Mouse (Mus musculus): Measurements from ENCODE around the gene Gm20388. TPM values are rescaled to one million over a fixed set of nuclear protein-coding genes. Genes with fewer than 3 reads are reported as not detected.

Gene Gm20388
- polyA plus RNA-seq, 1 experiment, result 10.6 TPM

GRCm38 (mm10) chr8:121233196-121233595 lies 1322.6 kb downstream of the Gm20388 start:
- no peak overlapping the region for H3K4me3 ChIP-seq (replicated peaks; ENCODE audit: control insufficient read depth, low read depth, low read length)
- 55% methylated on average over 4 of the region's 4 CpGs for WGBS
- no peak for TF ChIP-seq CTCF (IDR thresholded peaks at IDR 0.05; ENCODE audit: control insufficient read depth, insufficient read depth, low read length)
- no peak for TF ChIP-seq POLR2A (IDR thresholded peaks at IDR 0.05; ENCODE audit: borderline replicate concordance, control insufficient read depth, low read depth, low read length)
- no peak overlapping the region for H3K27ac ChIP-seq (ENCODE audit: control insufficient read depth, insufficient read depth, low read depth, low read length, poor library complexity)
- H3K4me1 ChIP-seq (ENCODE audit: control insufficient read depth, insufficient read depth, low read length), result no peaks in the 10 kb centered on the region

GRCm38 (mm10) chr8:121234915-121235314 lies 1324.3 kb downstream of the Gm20388 start:
- Histone ChIP-seq H3K4me3 (replicated peaks; ENCODE audit: control insufficient read depth, low read depth, low read length) (no peak overlapping the region), H3K27ac (ENCODE audit: control insufficient read depth, insufficient read depth, low read depth, low read length, poor library complexity) (no peak overlapping the region), H3K4me1 (ENCODE audit: control insufficient read depth, insufficient read depth, low read length) (no peaks in the 10 kb centered on the region)
- 64% methylated on average over 7 of the region's 7 CpGs for WGBS
- no peak for TF ChIP-seq POLR2A (IDR thresholded peaks at IDR 0.05; ENCODE audit: borderline replicate concordance, control insufficient read depth, low read depth, low read length)
- peak; percentile 61 for TF ChIP-seq CTCF (IDR thresholded peaks at IDR 0.05; ENCODE audit: control insufficient read depth, insufficient read depth, low read length)

GRCm38 (mm10) chr8:121239640-121240039 lies 1329.0 kb downstream of the Gm20388 start:
- WGBS, result 81% methylated on average over 6 of the region's 6 CpGs
- Histone ChIP-seq H3K4me1 (ENCODE audit: control insufficient read depth, insufficient read depth, low read length) (no peaks in the 10 kb centered on the region), H3K4me3 (replicated peaks; ENCODE audit: control insufficient read depth, low read depth, low read length) (no peak overlapping the region), H3K27ac (ENCODE audit: control insufficient read depth, insufficient read depth, low read depth, low read length, poor library complexity) (no peak overlapping the region)
- TF ChIP-seq POLR2A (IDR thresholded peaks at IDR 0.05; ENCODE audit: borderline replicate concordance, control insufficient read depth, low read depth, low read length), result no peak
- TF ChIP-seq CTCF (IDR thresholded peaks at IDR 0.05; ENCODE audit: control insufficient read depth, insufficient read depth, low read length), result no peak

GRCm38 (mm10) chr8:121241761-121242552 lies 1331.3 kb downstream of the Gm20388 start:
- 36% methylated on average over 14 of the region's 14 CpGs for WGBS
- Histone ChIP-seq H3K4me1 (ENCODE audit: control insufficient read depth, insufficient read depth, low read length) (no peaks in the 10 kb centered on the region), H3K27ac (ENCODE audit: control insufficient read depth, insufficient read depth, low read depth, low read length, poor library complexity) (no peak overlapping the region), H3K4me3 (replicated peaks; ENCODE audit: control insufficient read depth, low read depth, low read length) (no peak overlapping the region)
- TF ChIP-seq POLR2A (IDR thresholded peaks at IDR 0.05; ENCODE audit: borderline replicate concordance, control insufficient read depth, low read depth, low read length), result no peak
- TF ChIP-seq CTCF (IDR thresholded peaks at IDR 0.05; ENCODE audit: control insufficient read depth, insufficient read depth, low read length), result no peak

- no peaks in the 10 kb centered on the region for H3K4me1 ChIP-seq (ENCODE audit: control insufficient read depth, insufficient read depth, low read length)
- TF ChIP-seq POLR2A (IDR thresholded peaks at IDR 0.05; ENCODE audit: borderline replicate concordance, control insufficient read depth, low read depth, low read length), result no peak
- TF ChIP-seq CTCF (IDR thresholded peaks at IDR 0.05; ENCODE audit: control insufficient read depth, insufficient read depth, low read length), result no peak
- H3K27ac ChIP-seq (ENCODE audit: control insufficient read depth, insufficient read depth, low read depth, low read length, poor library complexity), result no peak overlapping the region
- WGBS, result 42% methylated on average over 13 of the region's 13 CpGs
- no peak overlapping the region for H3K4me3 ChIP-seq (replicated peaks; ENCODE audit: control insufficient read depth, low read depth, low read length)
Measured at GRCm38 (mm10) chr8:121242671-121243070, 1332.0 kb downstream of the Gm20388 start.

GRCm38 (mm10) chr8:121248823-121249222 lies 1338.2 kb downstream of the Gm20388 start:
- Histone ChIP-seq H3K4me3 (replicated peaks; ENCODE audit: control insufficient read depth, low read depth, low read length) (no peak overlapping the region), H3K27ac (ENCODE audit: control insufficient read depth, insufficient read depth, low read depth, low read length, poor library complexity) (no peak overlapping the region), H3K4me1 (ENCODE audit: control insufficient read depth, insufficient read depth, low read length) (no peaks in the 10 kb centered on the region)
- TF ChIP-seq CTCF (IDR thresholded peaks at IDR 0.05; ENCODE audit: control insufficient read depth, insufficient read depth, low read length) (no peak), POLR2A (IDR thresholded peaks at IDR 0.05; ENCODE audit: borderline replicate concordance, control insufficient read depth, low read depth, low read length) (no peak)
- WGBS, result 45% methylated on average over 7 of the region's 7 CpGs

GRCm38 (mm10) chr8:121249433-121249832 lies 1338.8 kb downstream of the Gm20388 start:
- Histone ChIP-seq H3K4me3 (replicated peaks; ENCODE audit: control insufficient read depth, low read depth, low read length) (no peak overlapping the region), H3K4me1 (ENCODE audit: control insufficient read depth, insufficient read depth, low read length) (no peaks in the 10 kb centered on the region), H3K27ac (ENCODE audit: control insufficient read depth, insufficient read depth, low read depth, low read length, poor library complexity) (no peak overlapping the region)
- TF ChIP-seq POLR2A (IDR thresholded peaks at IDR 0.05; ENCODE audit: borderline replicate concordance, control insufficient read depth, low read depth, low read length) (no peak), CTCF (IDR thresholded peaks at IDR 0.05; ENCODE audit: control insufficient read depth, insufficient read depth, low read length) (no peak)
- 63% methylated on average over 1 of the region's 1 CpGs for whole genome bisulfite sequencing

GRCm38 (mm10) chr8:121251089-121251488 lies 1340.4 kb downstream of the Gm20388 start:
- Histone ChIP-seq H3K4me1 (ENCODE audit: control insufficient read depth, insufficient read depth, low read length) (no peaks in the 10 kb centered on the region), H3K4me3 (replicated peaks; ENCODE audit: control insufficient read depth, low read depth, low read length) (no peak overlapping the region), H3K27ac (ENCODE audit: control insufficient read depth, insufficient read depth, low read depth, low read length, poor library complexity) (no peak overlapping the region)
- TF ChIP-seq CTCF (IDR thresholded peaks at IDR 0.05; ENCODE audit: control insufficient read depth, insufficient read depth, low read length), result no peak
- no peak for TF ChIP-seq POLR2A (IDR thresholded peaks at IDR 0.05; ENCODE audit: borderline replicate concordance, control insufficient read depth, low read depth, low read length)
- 45% methylated on average over 11 of the region's 11 CpGs for WGBS

Data from bone marrow, adult 2 months (tissue).